Mouse (Mus musculus): ENCODE measurements around the gene Ccdc87. TPM values are rescaled to one million over a fixed set of nuclear protein-coding genes. Genes with fewer than 3 reads are reported as not detected.
A peak's percentile ranks its signal among the peaks of the same experiment; 100 is the strongest.

Ccdc87 gene
- 0.04 TPM in 1 of 2 replicates, not detected in the other for polyA plus RNA-seq (2015; fragmentation: Nextera tagmentation; extraction: Ambion mirVana)

GRCm38 (mm10) chr19:4839149-4839548 is at the start of gene Ccdc87, which contains the start of gene Ccs:
Gene Ccdc87 (plus strand): TSS chr19:4839366.
Gene Ccs (minus strand): TSS chr19:4839332.
- H3K27me3 ChIP-seq (replicated peaks) = peaks cover 41% of the 10 kb centered on the region
- ATAC-seq (ENCODE audit: extremely low read depth, insufficient number of reproducible peaks, low FRiP score, low TSS enrichment) = peak; percentile 95
- peaks cover 17% of the 10 kb centered on the region for H3K4me1 ChIP-seq
- H3K4me2 ChIP-seq = peak within 1 kb of the TSS; percentile 89
- peak within 1 kb of the TSS; percentile 72 for H3K4me3 ChIP-seq
- 0 out of 2 replicates have a peak, but pooled peaks cover 3% of the 10 kb centered on the region for H3K36me3 ChIP-seq
- WGBS = under 1% methylated on average over 25 of the region's 25 CpGs
- peak within 1 kb of the TSS; percentile 43; the same call in 1 of the 2 replicates for H3K27ac ChIP-seq (replicated peaks)
- H3K9me3 ChIP-seq = no peaks in the 10 kb centered on the region
- H3K9ac ChIP-seq = peak within 1 kb of the TSS; percentile 90

DNA sequence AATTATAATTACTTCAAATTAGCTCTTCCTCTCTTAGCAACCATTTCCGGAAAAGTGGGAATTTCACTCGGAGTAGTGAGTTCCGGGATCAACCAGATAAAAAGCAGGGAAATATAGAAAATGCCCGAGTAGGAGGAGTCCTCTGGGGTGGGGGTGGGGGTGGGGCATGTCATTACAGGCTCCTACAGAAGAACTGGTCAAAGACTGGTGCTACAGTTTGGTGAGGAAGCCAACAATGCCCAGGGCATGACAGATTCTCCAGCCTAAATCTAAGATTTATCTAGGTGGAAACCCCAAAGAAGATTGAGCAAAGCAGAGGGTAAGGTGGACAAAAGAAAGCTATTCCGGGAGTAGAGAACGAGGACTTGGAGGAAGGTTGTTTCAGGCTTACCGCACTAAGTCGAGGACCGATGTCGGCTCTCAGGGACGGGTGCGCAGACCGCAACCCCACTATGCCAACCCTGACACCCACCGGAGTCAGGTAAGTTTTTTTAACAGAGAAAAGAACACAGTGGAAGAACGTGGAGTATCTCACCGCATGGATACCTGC is 45.8 kb upstream of the Ccdc87 start:
- H3K4me2 ChIP-seq = peak overlapping the region; percentile 77
- H3K9me3 ChIP-seq = no peaks in the 10 kb centered on the region
- WGBS = under 1% methylated on average over 16 of the region's 16 CpGs
- H3K36me3 ChIP-seq = peaks cover 58% of the 10 kb centered on the region
- ATAC-seq (ENCODE audit: extremely low read depth, insufficient number of reproducible peaks, low FRiP score, low TSS enrichment) = 0 out of 2 replicates have a peak, but pooled peaks have one; percentile 12
- peak overlapping the region; percentile 92 for H3K9ac ChIP-seq
- H3K4me1 ChIP-seq = peaks cover 49% of the 10 kb centered on the region
- H3K4me3 ChIP-seq = peak overlapping the region; percentile 90
- H3K27me3 ChIP-seq (replicated peaks) = no peaks in the 10 kb centered on the region
- peak overlapping the region; percentile 87 for H3K27ac ChIP-seq (replicated peaks)

- ATAC-seq (ENCODE audit: extremely low read depth, insufficient number of reproducible peaks, low FRiP score, low TSS enrichment) = peak; percentile 97
- no peaks in the 10 kb centered on the region for H3K9me3 ChIP-seq
- H3K36me3 ChIP-seq = peaks cover 59% of the 10 kb centered on the region
- no peaks in the 10 kb centered on the region for H3K27me3 ChIP-seq (replicated peaks)
- H3K27ac ChIP-seq (replicated peaks) = peak within 1 kb of the TSS; percentile 87
- peak within 1 kb of the TSS; percentile 92 for H3K9ac ChIP-seq
- peaks cover 49% of the 10 kb centered on the region for H3K4me1 ChIP-seq
- H3K4me3 ChIP-seq = peak within 1 kb of the TSS; percentile 90
- WGBS = 0% methylated on average over 31 of the region's 31 CpGs
- H3K4me2 ChIP-seq = peak within 1 kb of the TSS; percentile 77
These were observed 45.2 kb upstream of the Ccdc87 start, which contains the start of gene Rbm4 for GRCm38 (mm10) chr19:4793831-4794422. Gene Rbm4 (minus strand): TSS chr19:4793901.

DNA sequence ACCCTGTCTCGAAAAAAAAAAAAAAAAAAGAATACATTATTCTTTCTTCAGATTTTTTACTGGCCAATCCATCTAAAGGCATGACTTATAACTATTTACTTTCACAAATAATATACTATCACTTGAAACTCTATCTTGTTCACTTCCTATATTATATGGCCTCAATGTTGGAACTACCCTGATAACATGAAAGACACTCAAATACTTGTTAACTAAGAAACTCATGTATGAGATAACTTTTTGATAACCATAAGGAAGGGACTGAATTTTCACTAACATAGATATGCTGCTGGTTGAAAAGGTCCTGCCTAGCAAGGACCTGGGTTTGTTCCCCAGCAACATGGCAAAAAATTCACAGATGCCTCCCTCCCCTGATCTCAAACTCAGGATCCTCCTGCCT is 43.2 kb upstream of the Ccdc87 start:
- no peaks in the 10 kb centered on the region for H3K9me3 ChIP-seq
- H3K27me3 ChIP-seq (replicated peaks) = no peaks in the 10 kb centered on the region
- no peak for ATAC-seq (ENCODE audit: extremely low read depth, insufficient number of reproducible peaks, low FRiP score, low TSS enrichment)
- no peak overlapping the region for H3K9ac ChIP-seq
- peaks cover 30% of the 10 kb centered on the region for H3K4me1 ChIP-seq
- H3K27ac ChIP-seq (replicated peaks) = no peak overlapping the region
- 79% methylated on average over 1 of the region's 1 CpGs for WGBS
- H3K36me3 ChIP-seq = peaks cover 61% of the 10 kb centered on the region
- no peak overlapping the region for H3K4me3 ChIP-seq
- H3K4me2 ChIP-seq = no peak overlapping the region

- H3K36me3 ChIP-seq = peaks cover 66% of the 10 kb centered on the region
- H3K27me3 ChIP-seq (replicated peaks) = no peaks in the 10 kb centered on the region
- no peak overlapping the region for H3K9ac ChIP-seq
- no peak overlapping the region for H3K4me3 ChIP-seq
- peaks cover 13% of the 10 kb centered on the region for H3K4me1 ChIP-seq
- WGBS = 89% methylated on average over 2 of the region's 2 CpGs
- no peaks in the 10 kb centered on the region for H3K9me3 ChIP-seq
- no peak for ATAC-seq (ENCODE audit: extremely low read depth, insufficient number of reproducible peaks, low FRiP score, low TSS enrichment)
- no peak overlapping the region for H3K4me2 ChIP-seq
- H3K27ac ChIP-seq (replicated peaks) = no peak overlapping the region
These were observed 41.3 kb upstream of the Ccdc87 start for GRCm38 (mm10) chr19:4797846-4798245.

- Histone ChIP-seq H3K27ac (replicated peaks) (no peak overlapping the region), H3K4me3 (no peak overlapping the region), H3K4me1 (peaks cover 20% of the 10 kb centered on the region), H3K9ac (no peak overlapping the region), H3K27me3 (replicated peaks) (no peaks in the 10 kb centered on the region), H3K36me3 (peaks cover 79% of the 10 kb centered on the region), H3K9me3 (no peaks in the 10 kb centered on the region), H3K4me2 (no peak overlapping the region)
- ATAC-seq (ENCODE audit: extremely low read depth, insufficient number of reproducible peaks, low FRiP score, low TSS enrichment) = no peak
- WGBS = 90% methylated on average over 5 of the region's 5 CpGs
These were observed 40.1 kb upstream of the Ccdc87 start for GRCm38 (mm10) chr19:4799083-4799482.

- peaks cover 74% of the 10 kb centered on the region for H3K36me3 ChIP-seq
- no peak for ATAC-seq (ENCODE audit: extremely low read depth, insufficient number of reproducible peaks, low FRiP score, low TSS enrichment)
These were observed 36.5 kb upstream of the Ccdc87 start for GRCm38 (mm10) chr19:4802691-4803091.

DNA sequence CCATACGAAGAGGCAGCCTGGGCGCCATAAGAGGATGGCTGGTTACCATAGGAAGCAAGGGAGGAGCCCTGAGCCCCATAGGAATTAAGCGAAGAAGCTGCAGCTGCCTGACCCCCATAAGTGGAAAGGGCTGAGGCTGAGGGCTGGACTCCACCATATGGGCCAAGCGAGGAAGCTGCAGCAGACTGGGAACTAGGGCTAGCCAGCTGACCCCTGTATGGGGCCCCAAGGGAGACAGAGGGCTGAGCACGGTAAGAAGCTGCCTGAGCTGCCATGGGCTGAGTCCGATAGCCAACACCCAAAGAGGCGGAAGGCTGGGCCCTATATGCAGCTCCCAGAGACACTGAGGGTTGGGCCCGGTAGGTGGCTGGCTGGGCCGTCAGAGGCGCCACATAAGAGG is 35.9 kb upstream of the Ccdc87 start:
- no peak overlapping the region for H3K4me2 ChIP-seq
- peaks cover 68% of the 10 kb centered on the region for H3K36me3 ChIP-seq
- no peak overlapping the region for H3K4me3 ChIP-seq
- no peak for ATAC-seq (ENCODE audit: extremely low read depth, insufficient number of reproducible peaks, low FRiP score, low TSS enrichment)
- no peaks in the 10 kb centered on the region for H3K9me3 ChIP-seq
- H3K4me1 ChIP-seq = peaks cover 39% of the 10 kb centered on the region
- no peak overlapping the region for H3K27ac ChIP-seq (replicated peaks)
- WGBS = 82% methylated on average over 10 of the region's 10 CpGs
- no peak overlapping the region for H3K9ac ChIP-seq
- H3K27me3 ChIP-seq (replicated peaks) = no peaks in the 10 kb centered on the region

More at GRCm38 (mm10) chr19:4802691-4803091, 36.5 kb upstream of the Ccdc87 start:
- 90% methylated on average over 7 of the region's 7 CpGs for WGBS
- no peaks in the 10 kb centered on the region for H3K27me3 ChIP-seq (replicated peaks)
- H3K9ac ChIP-seq = no peak overlapping the region
- no peak overlapping the region for H3K27ac ChIP-seq (replicated peaks)
- H3K4me3 ChIP-seq = no peak overlapping the region
- H3K4me2 ChIP-seq = no peak overlapping the region
- no peaks in the 10 kb centered on the region for H3K9me3 ChIP-seq
- H3K4me1 ChIP-seq = peaks cover 33% of the 10 kb centered on the region

GRCm38 (mm10) chr19:4810309-4810708 is 28.9 kb upstream of the Ccdc87 start:
- Histone ChIP-seq H3K9ac (peak overlapping the region; percentile 93), H3K4me1 (peaks cover 38% of the 10 kb centered on the region), H3K27ac (replicated peaks) (peak overlapping the region; percentile 96), H3K9me3 (no peaks in the 10 kb centered on the region), H3K4me3 (peak overlapping the region; percentile 94), H3K36me3 (0 out of 2 replicates have a peak, but pooled peaks cover 10% of the 10 kb centered on the region), H3K27me3 (replicated peaks) (no peaks in the 10 kb centered on the region), H3K4me2 (peak overlapping the region; percentile 96)
- 0% methylated on average over 14 of the region's 14 CpGs for WGBS
- no peak for ATAC-seq (ENCODE audit: extremely low read depth, insufficient number of reproducible peaks, low FRiP score, low TSS enrichment)

GRCm38 (mm10) chr19:4810746-4811062 is 28.5 kb upstream of the Ccdc87 start:
- Histone ChIP-seq H3K9ac (peak overlapping the region; percentile 93), H3K4me2 (peak overlapping the region; percentile 96), H3K27ac (replicated peaks) (peak overlapping the region; percentile 96), H3K36me3 (0 out of 2 replicates have a peak, but pooled peaks cover 10% of the 10 kb centered on the region), H3K4me3 (peak overlapping the region; percentile 94), H3K27me3 (replicated peaks) (no peaks in the 10 kb centered on the region), H3K9me3 (no peaks in the 10 kb centered on the region), H3K4me1 (peaks cover 34% of the 10 kb centered on the region)
- ATAC-seq (ENCODE audit: extremely low read depth, insufficient number of reproducible peaks, low FRiP score, low TSS enrichment) = no peak; the same call in 1 of the 2 replicates
- WGBS = 1% methylated on average over 17 of the region's 17 CpGs

DNA sequence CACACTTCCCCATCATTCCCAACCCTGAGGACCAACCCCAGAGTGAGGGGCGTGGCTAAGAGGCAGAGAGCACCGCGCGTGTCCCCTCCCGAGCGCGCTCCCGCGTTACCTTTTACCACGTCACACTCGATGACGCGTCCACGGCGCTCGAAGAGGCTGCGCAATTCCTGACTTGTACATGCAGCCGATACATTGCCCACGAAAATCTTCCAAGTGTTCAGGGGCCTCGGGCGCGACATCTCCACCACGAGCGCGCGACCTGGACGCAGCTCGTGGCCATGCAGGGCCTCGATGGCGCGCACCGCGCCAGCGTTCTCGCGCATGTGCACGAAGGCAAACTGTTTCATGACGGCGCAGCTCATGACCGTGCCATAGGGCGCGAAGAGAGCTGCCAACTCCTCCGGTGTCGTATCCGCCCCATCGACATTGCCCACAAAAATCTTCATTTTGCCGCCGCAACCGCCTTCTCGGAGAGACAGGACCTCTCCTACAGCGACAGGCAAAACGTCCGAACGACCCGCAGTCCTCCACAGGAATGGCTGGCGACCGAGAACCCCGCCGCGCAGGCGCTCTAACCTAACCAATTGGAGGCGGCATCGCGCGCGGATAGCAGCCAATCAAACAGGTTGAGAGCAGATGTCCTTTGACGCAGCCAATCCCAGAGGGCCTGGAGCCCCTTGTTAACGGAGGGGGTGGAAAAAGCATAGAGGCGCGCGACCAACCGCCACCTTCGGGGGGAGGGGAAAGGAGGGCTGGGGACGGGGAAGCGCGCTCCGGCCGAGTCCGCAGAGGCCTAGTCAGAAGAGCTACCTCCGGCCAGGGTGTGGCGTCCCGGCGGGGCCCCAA is 27.9 kb upstream of the Ccdc87 start, which contains the start of the genes Gm21992 and Rbm14:
Gm21992 (minus strand) TSS at position 550 of the 846 bp plus-strand sequence.
Rbm14 (minus strand) TSS at position 572 of the 846 bp plus-strand sequence.
- Histone ChIP-seq H3K9ac (peak within 1 kb of the TSS; percentile 93), H3K4me3 (peak within 1 kb of the TSS; percentile 94), H3K27ac (replicated peaks) (peak within 1 kb of the TSS; percentile 96), H3K36me3 (0 out of 2 replicates have a peak, but pooled peaks cover 10% of the 10 kb centered on the region), H3K4me2 (peak within 1 kb of the TSS; percentile 96), H3K4me1 (peaks cover 33% of the 10 kb centered on the region), H3K9me3 (no peaks in the 10 kb centered on the region), H3K27me3 (replicated peaks) (no peaks in the 10 kb centered on the region)
- peak; percentile 94 for ATAC-seq (ENCODE audit: extremely low read depth, insufficient number of reproducible peaks, low FRiP score, low TSS enrichment)
- under 1% methylated on average over 83 of the region's 83 CpGs for WGBS
